Mouse (Mus musculus) gastrocnemius, adult 8-10 months (tissue): ENCODE data around the gene Fgfr2. TPM values are rescaled to one million over a fixed set of nuclear protein-coding genes. Genes with fewer than 3 reads are reported as not detected.

ENCODE experiments used
- DNase-seq, 2 experiments: peaks; one replicate each; pipeline ENCODE4 v3.0.0; 2022; ENCODE audit warnings: low spot score in 2 of 2
- total RNA-seq, 4 experiments: library from RNA; stranded (reverse); gene quantifications; 2 replicates each; pipeline ENCODE4 v1.2.4; 2022

Gene Fgfr2
- total RNA-seq, 4 experiments from 2014 or later: 0.17 to 1.3 (median 0.62) TPM

DNA sequence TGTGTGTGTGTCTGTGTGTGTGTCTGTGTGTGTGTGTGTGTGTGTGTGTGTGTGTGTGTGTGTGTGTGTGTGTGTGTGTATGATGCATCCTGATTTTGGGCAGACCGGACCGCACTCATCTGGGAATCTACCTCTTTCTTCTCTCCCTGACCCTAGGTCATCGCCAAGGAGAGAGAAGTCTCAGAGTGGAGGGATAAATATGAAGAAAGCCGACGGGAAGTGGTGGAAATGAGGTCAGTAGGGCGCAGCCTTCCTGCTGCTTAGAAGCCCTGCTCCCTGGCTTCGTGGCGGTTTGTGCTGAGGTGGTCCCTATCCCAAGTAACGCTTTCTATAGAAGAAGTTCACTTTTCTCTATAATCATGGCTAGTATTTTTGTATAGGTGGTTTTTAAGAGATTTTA is 2371.5 kb downstream of the Fgfr2 start:
- no peak for DNase-seq

DNA sequence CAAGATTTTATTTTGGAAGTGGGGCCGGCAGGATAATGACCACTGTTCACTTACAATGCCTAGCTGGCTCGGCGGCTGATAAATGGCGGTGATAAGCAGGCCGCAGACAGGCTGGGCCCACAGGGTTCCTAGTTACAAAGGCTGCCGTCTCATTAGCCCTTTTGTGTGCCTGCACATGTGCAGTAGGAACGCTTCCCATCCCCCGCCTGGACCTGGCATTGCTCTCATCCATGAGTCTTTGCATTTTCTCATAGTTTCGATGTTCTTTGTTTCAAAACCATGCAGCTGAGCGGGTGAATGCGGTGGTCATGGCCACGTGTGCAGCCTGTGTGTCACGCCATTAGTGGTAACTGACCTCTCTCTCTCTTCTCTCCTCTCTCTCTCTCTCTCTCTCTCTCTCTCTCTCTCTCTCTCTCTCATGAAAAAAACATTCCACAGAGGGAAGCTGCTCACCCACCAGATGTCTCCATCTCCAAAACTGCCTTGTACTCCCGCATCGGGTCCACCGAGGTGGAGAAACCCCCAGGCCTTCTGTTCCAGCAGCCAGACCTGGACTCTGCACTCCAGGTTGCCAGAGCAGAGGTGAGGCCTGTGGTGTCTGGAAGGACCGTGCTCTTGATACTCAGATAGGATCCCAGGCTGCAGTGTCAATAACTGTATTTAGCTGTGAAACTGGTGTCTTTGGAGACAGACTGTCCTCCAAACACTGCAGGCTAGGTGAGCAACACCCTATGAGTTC is 2372.2 kb downstream of the Fgfr2 start:
- no peak for DNase-seq

DNA sequence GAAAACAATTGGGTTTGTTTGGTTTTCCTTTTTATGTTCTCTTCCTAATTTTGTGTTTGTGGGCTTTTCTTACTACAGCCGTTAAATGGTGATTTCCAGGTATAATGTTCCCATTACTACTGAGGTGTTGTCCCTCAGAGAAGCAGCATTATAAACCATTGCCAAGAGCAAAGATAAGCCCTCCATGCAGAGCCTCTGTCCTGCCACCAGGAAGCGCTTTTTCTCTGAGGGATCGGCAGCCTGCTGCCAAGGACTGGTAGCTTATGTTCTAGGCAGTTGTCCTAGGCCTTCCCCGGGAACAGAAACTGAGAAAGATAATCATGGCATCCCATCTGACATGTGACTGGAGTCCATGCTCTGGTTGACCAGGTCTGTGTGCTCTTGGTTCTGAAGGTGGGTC is 2374.0 kb downstream of the Fgfr2 start:
- no peak for DNase-seq

DNA sequence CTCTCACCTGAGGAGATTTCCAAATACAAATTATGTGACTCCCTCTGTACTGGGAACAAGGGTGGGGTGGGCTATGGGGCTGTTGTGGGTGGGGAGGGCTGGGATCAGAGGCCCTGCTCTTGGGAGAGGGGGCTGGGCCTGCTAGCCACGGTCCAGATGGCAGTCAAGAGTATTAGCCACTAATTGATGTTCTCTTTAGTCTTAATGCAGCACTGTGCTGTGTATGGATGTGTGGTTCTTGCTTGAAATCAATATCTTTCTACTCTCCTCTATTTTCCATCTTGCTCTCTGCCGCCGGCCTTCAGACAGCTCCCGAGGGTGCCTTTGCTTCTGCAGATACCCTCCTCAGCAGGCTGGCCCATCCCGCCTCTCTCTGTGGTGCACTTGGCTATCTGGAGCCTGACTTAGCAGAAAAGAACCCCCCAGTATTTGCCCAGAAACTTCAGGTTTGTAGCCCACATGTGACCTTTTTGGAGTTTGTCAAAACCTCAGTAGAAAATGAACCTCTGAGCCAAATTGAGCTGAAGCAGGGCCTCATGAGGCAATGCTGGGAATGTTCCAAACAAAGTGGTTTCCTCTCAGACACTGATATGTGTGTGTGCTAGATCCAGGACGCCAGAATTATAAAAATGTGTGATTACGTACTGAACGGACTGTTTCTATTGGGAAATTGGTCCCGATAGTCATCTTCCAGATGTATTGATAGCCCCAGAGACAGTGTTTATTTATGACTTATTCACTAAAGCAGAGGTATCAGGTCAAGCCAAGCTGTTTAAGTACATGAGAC is 2379.7 kb downstream of the Fgfr2 start:
- DNase-seq: no peak

DNA sequence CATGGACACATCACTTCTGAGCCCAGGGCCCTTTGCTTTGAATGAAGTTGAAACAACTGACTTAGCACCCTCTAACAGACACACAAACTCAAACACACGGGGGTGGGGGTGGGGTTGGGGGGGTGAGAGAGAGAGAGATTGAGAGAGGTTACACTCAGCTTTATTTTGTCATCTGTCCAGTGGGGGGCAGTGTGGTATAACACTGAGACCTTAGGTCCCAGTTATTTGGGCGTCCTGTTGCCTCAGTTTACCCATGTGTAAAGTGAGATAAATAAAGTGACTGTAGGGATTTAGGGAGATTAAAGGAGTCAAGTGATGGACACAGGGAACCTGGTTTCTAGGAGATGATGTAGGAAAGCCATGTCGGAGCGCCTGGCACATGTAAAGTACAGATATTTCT is 2382.1 kb downstream of the Fgfr2 start:
- DNase-seq: no peak

DNA sequence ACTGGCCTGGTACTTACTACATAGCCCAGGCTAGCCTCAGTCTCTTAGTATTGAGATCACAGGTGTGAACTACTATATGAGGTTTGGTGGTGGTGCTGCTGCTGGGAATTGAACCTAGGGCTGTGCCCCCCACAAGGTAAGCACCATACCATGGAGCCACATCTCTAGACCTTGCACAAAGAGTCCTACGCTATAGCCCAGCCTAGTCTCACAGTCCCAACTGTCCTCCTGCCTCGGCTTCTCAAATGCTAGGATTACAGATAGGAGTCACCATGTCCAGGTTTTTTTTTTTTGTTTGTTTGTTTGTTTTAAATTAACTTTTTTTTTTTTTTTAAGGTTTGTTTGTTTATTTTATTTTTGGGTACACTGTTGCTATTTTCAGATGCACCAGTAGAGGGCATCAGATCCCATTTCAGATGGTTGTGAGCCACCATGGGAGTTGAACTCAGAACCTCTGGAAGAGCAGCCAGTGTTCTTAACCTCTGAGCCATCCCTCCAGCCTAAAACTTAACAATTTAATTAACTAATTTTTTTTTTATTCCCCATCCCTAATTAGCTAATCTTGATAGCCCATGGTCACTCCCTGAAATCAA is 2388.9 kb downstream of the Fgfr2 start:
- no peak for DNase-seq

DNA sequence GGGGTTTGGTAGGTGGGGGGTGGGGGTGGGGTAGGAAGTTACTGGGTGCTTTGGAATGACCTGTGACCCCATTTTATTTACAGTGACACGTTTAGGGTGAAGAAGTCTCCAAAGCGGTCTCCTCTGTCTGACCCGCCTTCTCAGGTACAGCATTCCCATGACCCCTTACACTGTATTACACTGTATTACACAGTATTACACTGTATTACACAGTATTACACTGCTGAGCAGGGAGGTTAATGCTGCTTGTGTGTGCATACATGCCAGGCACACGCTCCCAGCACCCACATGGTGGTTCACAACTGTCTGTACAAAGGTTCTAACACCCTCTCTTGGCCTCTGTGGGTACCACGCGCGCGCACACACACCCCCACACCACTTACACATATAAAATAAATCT is 2389.7 kb downstream of the Fgfr2 start:
- no peak for DNase-seq

DNA sequence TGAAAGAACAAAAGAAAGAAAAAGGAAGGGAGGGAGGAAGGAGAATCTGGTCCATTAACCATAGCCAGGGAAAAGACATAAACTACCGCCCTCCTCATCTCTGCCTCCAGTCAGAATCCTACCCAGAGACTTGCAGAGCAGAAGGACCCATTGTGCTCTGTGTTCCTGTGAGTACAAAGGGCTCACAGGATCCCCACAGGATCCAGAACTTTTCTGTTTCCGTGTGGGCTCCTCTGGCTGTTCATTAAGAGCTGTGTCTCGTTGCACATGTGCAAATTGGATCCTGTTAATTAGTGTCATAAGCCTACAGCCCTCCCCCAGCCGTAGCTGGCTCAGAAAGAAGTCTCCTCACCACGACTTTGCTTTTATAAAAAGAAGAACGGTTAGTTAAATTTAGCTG is 2390.2 kb downstream of the Fgfr2 start:
- no peak for DNase-seq

DNA sequence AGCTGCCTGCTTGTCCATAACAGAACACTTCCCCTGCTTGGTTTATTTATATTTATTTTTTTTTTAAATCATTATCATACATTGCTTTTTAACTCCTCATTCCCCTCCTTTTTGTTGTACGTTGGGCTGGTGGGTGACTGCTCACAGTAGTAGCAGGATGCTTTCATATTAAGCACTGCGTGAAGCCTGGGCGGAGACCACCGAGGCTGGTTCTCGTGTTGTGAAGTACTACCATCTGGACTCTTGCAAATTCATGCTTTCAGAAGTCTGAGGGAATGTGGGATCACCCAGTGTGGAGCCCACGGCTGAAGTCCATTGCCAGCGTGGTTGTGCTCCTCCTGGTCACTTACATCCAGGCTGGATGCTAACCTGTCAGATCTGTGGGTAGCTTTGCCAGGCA is 2391.4 kb downstream of the Fgfr2 start:
- no peak for DNase-seq

DNA sequence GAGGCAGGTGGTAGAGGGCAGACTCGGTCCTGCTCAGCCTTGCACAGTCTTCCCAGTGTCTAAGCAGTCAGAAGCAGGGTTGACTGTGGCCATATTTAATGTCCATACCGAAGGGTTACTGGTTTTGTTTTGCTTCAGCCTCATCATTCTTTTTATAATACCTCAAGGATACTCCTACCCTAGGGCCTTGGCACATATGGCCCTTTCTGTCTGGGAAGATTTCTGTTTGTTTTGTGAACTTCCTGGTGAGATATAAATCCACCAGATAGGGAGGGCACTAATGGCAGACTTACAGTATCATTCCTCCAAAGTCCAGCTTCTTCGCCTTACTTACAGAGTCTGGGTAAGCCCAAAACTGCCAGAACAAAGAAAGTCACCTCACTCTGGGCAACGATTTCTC is 2395.6 kb downstream of the Fgfr2 start:
- DNase-seq: no peak

DNA sequence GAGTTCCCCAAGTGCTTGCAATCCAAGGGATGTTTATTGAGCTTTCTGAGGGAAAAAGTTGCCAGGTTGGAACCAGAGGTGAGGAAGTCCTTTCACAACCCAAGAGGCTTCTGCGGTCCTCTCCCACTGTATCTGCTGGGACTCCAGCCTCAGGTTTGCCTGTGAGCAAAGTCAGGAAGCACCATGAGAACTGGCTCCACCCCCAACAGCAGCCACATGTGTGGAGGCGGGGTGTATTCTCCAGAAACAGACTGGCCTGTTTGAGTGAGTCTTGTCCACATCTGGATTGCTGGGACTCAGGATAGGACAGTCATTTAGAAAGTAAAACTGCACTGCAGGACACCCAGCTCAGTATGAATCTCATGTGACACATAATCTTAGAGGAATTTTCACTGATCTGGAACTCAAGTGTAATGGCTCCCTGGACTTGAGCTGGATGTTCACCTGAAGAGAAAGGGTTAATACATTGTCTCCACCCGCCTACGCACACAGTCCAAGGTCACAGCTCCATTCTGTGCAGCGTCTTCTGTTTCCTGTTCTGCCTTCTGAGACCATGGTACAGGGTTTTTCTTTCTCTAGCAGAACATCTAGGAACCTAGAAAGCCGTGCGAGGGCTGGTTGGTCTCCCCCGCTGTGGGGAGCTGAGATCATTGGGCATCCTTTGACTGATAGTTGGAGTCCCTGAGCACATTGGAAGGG is 2396.3 kb downstream of the Fgfr2 start:
- no peak for DNase-seq

DNA sequence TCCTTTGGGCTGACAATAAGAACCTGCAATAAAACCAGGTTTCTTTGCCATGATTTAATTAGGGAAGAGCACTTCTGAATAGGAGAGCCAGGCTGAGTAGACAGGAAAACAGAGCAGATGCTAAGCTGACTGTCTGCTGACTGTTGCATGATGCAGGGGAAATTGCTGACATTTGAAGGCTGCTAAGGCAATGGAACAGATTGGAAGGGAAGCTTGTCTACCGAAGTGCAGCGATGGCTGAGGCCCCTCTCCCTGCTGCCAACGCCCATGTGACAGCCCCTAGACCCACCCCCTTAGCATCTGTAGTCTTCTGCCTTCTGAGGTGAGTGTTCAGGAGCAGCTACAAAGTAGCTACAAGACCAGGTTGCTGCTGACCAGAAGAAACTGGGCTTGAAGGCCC is 2397.0 kb downstream of the Fgfr2 start:
- no peak for DNase-seq

DNA sequence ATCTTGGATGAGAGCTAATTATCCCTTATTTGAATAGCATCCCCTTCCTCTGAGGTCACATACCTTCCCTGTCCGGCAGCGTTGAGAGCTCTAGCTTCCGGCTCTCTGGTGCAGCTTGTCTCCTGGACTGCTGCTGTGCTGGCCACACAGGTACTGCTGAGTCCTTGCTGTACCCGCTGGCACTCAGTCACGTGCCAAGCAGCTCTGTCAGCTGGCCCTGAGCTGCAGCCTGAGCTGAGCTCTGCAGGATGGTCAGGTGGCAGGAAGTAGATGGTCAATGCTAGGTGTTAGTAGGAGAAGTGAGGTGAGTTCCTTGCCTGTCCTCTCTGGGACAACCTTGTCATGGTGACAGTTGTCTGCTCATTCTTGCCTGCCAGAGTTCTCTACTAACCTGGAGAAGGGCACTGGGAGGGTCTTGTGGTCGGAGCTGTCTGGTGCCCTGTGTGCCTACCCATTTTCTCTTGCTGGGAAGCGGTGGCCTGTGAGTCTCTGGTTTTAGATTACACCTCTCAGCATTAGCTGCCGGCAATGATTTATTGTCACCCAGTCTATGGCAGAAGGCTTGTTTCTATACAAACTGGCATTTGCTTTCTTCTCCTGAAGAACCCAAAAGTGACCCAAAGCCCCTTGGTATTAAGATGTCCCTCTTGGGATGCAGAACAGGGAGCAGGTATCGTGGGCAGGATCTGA is 2402.4 kb downstream of the Fgfr2 start:
- DNase-seq: no peak

DNA sequence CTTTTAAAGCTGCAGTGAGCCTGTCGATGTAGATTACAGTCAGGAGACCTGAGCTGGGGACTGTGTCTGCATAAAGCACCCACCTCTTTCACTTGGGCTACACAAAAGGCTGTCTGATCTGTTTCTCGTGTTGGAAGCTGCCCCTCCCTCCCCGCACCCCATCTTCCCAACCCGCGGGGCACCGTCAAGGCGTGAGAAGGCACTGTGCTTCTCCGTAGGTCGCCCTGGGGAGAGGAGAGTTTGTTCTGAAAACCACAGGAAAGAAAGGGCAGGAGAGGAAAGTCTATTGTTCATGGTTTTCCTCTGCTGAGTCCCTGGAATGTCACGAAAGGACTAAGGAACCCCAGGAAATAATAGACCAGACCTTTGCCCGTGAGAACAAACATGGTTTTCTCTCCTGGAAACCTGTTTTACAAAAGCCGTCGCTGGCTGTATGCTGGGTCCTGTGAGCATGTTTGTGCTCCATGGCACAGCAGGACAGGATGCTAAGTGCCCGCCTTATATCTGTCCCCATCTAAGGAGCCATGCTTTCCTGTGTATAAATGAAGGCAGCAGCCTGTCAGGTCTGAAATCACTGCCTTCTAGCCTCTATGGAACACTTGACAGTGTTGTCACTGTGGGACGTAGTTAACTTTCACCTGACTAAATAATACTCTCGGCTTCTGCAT is 2403.1 kb downstream of the Fgfr2 start:
- DNase-seq: no peak

DNA sequence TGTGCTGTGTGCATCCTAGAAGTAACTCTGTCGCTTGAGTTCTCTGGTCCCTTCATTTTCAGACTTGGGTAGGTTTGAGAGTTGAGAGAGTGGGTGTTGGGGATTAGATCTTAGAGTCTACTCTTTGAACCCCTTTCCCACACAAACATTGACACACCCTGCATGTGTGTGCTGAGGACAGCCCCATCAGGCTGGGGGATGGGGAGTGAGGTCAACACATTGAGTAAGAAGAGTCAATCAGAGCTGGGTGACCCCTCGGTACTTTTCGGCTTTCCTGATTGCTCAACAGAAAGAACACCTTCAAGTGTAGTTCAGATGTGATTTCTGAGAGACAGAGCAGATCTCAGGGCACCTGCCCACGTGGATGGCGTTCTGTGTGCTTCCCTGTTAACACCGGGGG is 2406.2 kb downstream of the Fgfr2 start:
- no peak for DNase-seq

DNA sequence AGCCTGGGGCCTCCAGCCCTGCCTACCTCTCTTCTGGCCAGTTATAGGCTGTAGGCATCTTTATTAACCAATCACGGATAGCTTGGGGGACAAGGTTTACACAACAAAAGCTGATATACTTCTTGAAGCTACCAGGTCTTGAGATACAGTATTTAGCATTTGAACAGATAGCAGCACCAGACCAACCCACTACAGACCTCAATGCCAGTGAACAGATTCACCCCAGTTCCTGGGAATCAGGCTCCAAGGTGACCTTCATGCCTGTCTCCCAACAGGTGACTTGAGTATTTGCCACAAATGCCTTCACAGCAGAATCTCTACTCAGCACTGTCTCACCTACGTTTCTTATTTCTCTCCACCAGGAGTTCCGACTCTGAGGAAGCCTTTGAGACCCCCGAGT is 2406.8 kb downstream of the Fgfr2 start:
- no peak for DNase-seq

DNA sequence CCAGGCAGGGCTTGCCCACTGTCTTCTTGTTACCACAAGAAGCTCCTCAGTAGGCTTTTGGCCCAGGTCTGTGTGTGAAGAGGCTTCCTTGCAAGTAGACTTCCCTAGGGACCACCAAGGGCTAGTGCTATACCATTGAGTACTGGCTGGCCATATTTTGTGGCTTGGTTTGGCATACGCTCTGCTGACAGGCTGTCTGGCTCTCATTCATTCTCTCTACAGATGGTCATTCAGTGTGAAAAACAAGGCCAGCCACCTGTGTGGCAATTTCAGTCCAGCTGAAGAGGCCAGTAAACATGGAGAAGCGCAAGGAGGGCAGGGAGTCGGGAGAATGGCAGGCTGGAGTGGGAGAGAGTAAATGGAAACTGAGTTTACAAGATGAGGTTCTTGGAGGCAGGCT is 2407.7 kb downstream of the Fgfr2 start:
- no peak for DNase-seq

DNA sequence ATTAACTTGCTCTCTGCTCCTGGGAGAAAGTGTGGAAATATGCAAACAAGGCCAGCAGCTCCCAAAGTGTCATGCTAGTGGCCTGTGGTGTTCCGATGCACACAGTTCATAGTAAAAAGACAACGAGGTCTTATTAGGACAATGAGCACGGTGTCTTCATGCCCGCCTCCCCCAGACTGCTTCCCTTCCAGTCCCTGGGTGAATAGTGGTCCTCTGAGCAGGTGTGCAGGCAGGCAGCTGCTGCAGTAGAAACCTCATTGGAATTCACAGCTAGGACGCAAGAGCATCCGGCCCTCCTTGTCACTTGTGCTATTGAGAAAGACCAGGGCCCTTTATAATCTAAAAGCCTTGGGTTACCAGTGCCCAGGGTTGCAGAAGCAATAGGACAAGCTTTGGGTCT is 2409.8 kb downstream of the Fgfr2 start:
- no peak for DNase-seq

DNA sequence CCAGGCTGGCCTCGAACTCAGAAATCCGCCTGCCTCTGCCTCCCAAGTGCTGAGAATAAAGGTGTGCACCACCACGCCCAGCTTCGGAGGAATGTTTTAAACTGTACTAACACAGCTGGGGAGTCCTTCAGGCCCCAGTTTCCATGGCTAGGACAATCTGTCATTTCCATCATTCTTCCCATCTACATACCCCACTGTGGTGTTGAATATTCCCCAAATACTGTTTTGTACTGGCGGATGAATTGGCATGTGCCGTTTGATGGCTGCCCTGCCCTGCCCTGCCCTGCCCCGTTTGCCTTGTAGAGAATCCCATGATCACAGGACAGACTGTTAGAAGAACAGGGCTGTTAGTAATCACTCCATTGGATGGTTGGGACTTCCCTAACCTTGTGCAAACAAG is 2411.3 kb downstream of the Fgfr2 start:
- DNase-seq: no peak

DNA sequence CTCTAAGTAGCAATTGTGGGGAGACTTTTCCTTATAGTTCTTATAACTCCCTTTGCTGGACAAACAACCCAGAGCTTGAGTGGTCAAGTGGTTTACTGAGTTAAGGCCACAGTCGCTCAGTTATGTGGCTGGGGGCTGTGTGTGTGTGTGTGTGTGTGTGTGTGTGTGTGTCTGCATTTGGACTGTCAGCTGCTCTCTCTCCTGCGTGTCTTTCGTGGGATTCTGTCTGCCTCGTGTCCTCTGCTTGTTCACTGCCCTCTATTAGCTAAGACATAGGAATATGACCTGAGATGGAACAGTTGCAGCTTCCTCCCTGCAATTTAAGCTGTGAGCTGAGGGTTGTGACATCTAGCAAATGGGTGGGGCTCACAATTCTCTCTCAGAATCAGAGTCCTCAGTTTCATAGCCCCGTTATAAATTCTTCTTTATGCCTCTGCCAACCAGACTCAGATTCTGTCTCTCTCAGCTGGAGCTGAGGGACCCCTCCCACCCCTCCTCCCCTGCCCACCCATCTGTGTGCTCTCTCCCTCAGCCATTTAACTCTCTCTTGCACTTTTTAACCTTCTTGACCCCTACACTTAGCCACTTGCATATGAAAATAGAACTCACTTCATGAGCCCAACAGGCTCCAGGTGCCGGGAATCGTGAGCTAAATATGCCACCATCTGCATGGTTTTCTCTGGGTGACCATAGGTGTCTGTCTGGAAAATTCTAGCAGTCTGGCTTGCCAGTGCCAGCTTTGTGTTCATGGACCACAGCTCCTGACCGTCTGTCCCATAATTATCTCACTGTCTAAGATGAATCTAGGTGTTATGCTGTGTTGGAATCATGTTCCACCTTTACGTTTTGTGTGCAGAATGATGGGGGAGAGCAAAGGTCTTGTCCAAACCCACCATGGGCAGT is 2413.5 kb downstream of the Fgfr2 start:
- DNase-seq: no peak
